Mouse (Mus musculus) cerebellum, adult 11 months (tissue): ENCODE results near the gene Gm4177.
"Not testable (repeated sequence)": the region's sequence is repeated elsewhere in the genome, so short reads cannot be mapped to it uniquely, and the experiment has no call there.

Experiments
- DNase-seq: peaks from one replicate; pipeline ENCODE4 v3.0.0; 2022

Gene Gm4177

GRCm38 (mm10) chr7:21796628-21797027 lies at the start of gene Gm4177:
Gene Gm4177 (minus strand): TSS chr7:21796728.
- not testable (repeated sequence) for DNase-seq

GRCm38 (mm10) chr7:21844167-21844566 lies 47.6 kb upstream of the Gm4177 start, which contains the start of gene Gm5725:
Gene Gm5725 (minus strand): TSS chr7:21844267.
- DNase-seq, result not testable (repeated sequence)

- DNase-seq, result not testable (repeated sequence)
These were observed 35.5 kb upstream of the Gm4177 start, which contains the start of gene Vmn1r135 for GRCm38 (mm10) chr7:21832051-21832450. Gene Vmn1r135 (plus strand): TSS chr7:21832351.

- not testable (repeated sequence) for DNase-seq
These were observed 35.2 kb downstream of the Gm4177 start, which contains the start of gene Gm4175 for GRCm38 (mm10) chr7:21761375-21761774. Gene Gm4175 (minus strand): TSS chr7:21761475.
